Mouse (Mus musculus) cerebellum, adult 9-10 months (tissue): ENCODE measurements around the gene Trabd2b.

Source experiments
- DNase-seq: peaks from one replicate; pipeline ENCODE4 v3.0.0; 2022

The Trabd2b gene

GRCm38 (mm10) chr4:114547658-114548448, 141.3 kb downstream of the Trabd2b start:
- DNase-seq = no peak

- DNase-seq = no peak
These were observed 143.0 kb downstream of the Trabd2b start for GRCm38 (mm10) chr4:114549487-114549886.

GRCm38 (mm10) chr4:114550471-114551156, 144.1 kb downstream of the Trabd2b start:
- no peak for DNase-seq

GRCm38 (mm10) chr4:114556880-114557279, 150.4 kb downstream of the Trabd2b start:
- DNase-seq = no peak

GRCm38 (mm10) chr4:114557731-114558130, 151.2 kb downstream of the Trabd2b start:
- no peak for DNase-seq

- DNase-seq = no peak
These were observed 152.0 kb downstream of the Trabd2b start for GRCm38 (mm10) chr4:114558487-114558886.

GRCm38 (mm10) chr4:114560638-114561216, 154.2 kb downstream of the Trabd2b start:
- no peak for DNase-seq

GRCm38 (mm10) chr4:114564131-114564695, 157.7 kb downstream of the Trabd2b start:
- no peak for DNase-seq

GRCm38 (mm10) chr4:114567594-114567993, 161.1 kb downstream of the Trabd2b start:
- DNase-seq = no peak

GRCm38 (mm10) chr4:114568081-114568605, 161.6 kb downstream of the Trabd2b start:
- DNase-seq = no peak

GRCm38 (mm10) chr4:114578153-114578950, 171.8 kb downstream of the Trabd2b start:
- DNase-seq = no peak

GRCm38 (mm10) chr4:114583546-114584144, 177.1 kb downstream of the Trabd2b start:
- DNase-seq = no peak

GRCm38 (mm10) chr4:114584686-114585085, 178.2 kb downstream of the Trabd2b start:
- no peak for DNase-seq

GRCm38 (mm10) chr4:114593554-114594215, 187.2 kb downstream of the Trabd2b start:
- DNase-seq = peak; percentile 6

- no peak for DNase-seq
These were observed 188.7 kb downstream of the Trabd2b start for GRCm38 (mm10) chr4:114595188-114595701.

- no peak for DNase-seq
These were observed 192.6 kb downstream of the Trabd2b start for GRCm38 (mm10) chr4:114599121-114599520.

- no peak for DNase-seq
These were observed 194.9 kb downstream of the Trabd2b start for GRCm38 (mm10) chr4:114601201-114602009.

GRCm38 (mm10) chr4:114605670-114606069, 199.1 kb downstream of the Trabd2b start:
- no peak for DNase-seq

GRCm38 (mm10) chr4:114607873-114608272, 201.3 kb downstream of the Trabd2b start:
- DNase-seq = no peak

- DNase-seq = no peak
These were observed 202.8 kb downstream of the Trabd2b start for GRCm38 (mm10) chr4:114609297-114609696.
